Mouse (Mus musculus) heart, postnatal 36 days (tissue): Measurements from ENCODE around the gene Sppl2c. TPM values are rescaled to one million over a fixed set of nuclear protein-coding genes. Genes with fewer than 3 reads are reported as not detected.
"Not testable (repeated sequence)": the region's sequence is repeated elsewhere in the genome, so short reads cannot be mapped to it uniquely, and the experiment has no call there.

Experiments used
- DNase-seq, 2 experiments: peaks; one replicate each; pipeline ENCODE4 v3.0.0; 2021 to 2022
- intact Hi-C: fragments of 180-260 bp; cut with DNase I; formaldehyde crosslinking; loops from one replicate; pipeline ENCODE4 v1.15.1; 2025
- total RNA-seq, 2 experiments: library from RNA; stranded (reverse); gene quantifications; 2 replicates each; pipeline ENCODE4 v1.2.3; 2021

The Sppl2c gene
- total RNA-seq, 2 experiments from 2014 or later, result not detected

GRCm38 (mm10) chr11:104195382-104195781 lies 9.3 kb downstream of the Sppl2c start:
- intact Hi-C loops, result no loop called here
- DNase-seq, result no peak

- peak; percentile 74 to 84 for DNase-seq
- intact Hi-C loops, result loop anchor here (2.0 kb wide), 1 partner anchor 83 kb away; no protein-coding TSS in a partner anchor
Observed at GRCm38 (mm10) chr11:104195791-104196190, 9.7 kb downstream of the Sppl2c start.

- intact Hi-C loops, result loop anchor here (2.0 kb wide), 1 partner anchor 81 kb away; no protein-coding TSS in a partner anchor
- DNase-seq, result peak; percentile 18
Observed at GRCm38 (mm10) chr11:104197861-104198260, 11.7 kb downstream of the Sppl2c start.

GRCm38 (mm10) chr11:104203271-104203670 lies 17.1 kb downstream of the Sppl2c start:
- DNase-seq, result no peak
- intact Hi-C loops, result no loop called here

- intact Hi-C loops, result no loop called here
- no peak for DNase-seq
Observed at GRCm38 (mm10) chr11:104206573-104206972, 20.4 kb downstream of the Sppl2c start.

DNA sequence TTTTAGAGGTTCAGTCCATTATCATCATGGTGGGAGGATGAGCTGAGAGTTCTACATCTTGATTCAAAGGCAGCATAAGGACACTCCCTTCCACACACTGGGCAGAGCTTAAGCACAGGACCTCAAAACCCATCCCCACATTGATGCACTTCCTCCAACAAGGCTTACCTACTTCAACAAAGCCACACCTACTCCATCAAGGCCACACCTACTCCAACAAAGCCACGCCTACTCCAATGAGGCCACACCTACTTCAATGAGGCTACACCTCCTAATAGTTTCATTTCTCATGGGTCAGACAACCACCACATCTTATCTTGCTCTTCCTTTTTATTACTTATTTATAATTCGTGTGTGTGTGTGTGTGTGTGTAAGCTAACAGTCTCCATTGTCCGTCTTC lies 22.9 kb downstream of the Sppl2c start:
- no peak for DNase-seq
- intact Hi-C loops, result no loop called here

DNA sequence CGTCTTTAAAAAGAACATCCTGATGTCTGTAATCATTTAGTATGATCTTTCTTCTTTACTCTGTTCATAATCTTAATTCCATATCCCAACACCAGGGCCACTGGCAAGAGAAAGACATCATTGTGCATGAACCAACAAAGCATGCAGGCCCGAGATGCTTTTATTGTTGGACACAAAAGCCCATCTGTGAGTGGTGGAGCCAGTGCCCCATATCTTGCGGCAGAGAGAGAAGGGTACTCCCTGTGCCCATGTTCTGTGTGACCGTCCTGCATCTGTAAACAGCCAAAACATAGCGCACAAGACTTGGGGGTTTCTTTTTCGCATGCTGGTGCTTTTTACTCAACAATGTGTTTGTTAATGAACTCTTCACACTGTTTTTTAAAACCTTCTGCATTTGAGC lies 25.1 kb downstream of the Sppl2c start:
- no peak for DNase-seq
- intact Hi-C loops, result no loop called here

DNA sequence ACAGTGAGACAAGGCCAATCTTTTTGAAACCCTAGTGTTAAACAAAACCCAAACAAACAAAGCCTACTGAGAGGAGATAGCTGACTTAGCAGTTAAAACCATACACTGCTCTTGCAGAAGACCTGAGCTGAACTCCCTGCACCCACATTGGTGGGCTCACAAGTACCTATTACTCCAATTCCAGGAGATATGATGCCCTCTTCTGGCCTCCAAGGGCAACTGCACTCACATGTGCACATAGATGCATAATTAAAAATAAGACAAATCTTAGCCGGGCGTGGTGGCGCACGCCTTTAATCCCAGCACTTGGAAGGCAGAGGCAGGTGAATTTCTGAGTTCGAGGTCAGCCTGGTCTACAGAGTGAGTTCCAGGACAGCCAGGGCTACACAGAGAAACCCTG lies 28.0 kb downstream of the Sppl2c start:
- intact Hi-C loops, DNase-seq: not testable (repeated sequence)

GRCm38 (mm10) chr11:104218075-104218474 lies 31.9 kb downstream of the Sppl2c start:
- DNase-seq, result no peak
- intact Hi-C loops, result no loop called here

GRCm38 (mm10) chr11:104220291-104220690 lies 34.2 kb downstream of the Sppl2c start:
- DNase-seq, result no peak
- intact Hi-C loops, result no loop called here

DNA sequence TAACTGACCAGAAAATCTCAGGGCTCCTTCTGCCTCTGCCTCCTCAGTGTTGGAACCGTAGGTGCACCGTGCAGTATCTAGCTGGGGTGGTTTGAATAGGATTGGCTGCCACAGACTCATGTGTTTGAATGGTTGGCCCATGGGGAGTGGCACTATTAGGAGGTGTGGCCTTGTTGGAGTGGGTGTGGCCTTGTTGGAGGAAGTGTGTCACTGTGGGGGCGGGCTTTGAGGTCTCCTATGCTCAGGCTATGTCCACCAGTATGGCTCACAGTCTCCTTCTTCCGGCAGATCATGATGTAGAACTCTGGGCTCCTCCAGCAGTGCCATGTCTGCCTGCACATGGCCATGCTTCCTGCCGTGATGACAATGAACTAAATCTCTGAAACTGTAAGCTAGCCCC lies 35.6 kb downstream of the Sppl2c start:
- DNase-seq, result no peak
- intact Hi-C loops, result no loop called here

DNA sequence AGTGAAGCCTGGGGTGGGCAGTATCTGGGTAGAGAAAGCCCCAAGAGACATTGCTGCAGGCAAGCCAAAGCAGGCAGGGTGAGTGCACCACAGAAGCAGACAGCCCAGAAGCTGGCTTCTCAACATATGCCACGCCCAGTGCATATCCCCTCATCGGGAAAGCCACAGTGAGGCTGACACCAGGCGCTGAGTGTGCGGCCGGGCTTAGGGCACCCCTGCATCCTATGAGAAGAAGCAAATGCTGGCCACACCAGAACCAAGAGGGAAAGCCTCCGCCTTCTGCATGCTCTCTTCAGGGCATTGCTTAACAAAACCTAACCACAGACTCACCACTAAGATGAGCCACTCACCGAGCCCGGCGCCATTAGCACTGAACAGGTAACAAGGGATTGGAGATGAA lies 37.2 kb downstream of the Sppl2c start:
- DNase-seq, result no peak
- intact Hi-C loops, result no loop called here

DNA sequence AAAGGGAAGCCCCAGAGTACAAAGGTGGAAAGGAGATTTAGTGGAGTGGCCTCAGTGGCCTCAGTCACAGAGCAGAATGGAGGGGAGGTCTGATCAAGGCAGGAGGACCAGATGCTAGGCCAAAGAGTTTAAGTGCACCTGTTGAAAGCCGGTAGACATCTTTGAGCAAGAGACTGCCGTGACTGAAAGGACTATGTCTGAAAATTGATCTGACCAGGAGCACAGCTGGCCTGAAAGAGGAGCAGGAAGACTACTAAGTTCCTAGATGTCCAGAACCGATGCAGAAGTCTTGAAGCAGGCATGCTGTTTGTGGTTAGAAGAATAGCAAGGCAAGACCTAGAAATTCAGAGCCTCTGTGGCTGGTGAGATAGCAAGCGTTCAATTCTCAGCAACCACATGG lies 43.3 kb downstream of the Sppl2c start:
- DNase-seq, result no peak
- intact Hi-C loops, result no loop called here

DNA sequence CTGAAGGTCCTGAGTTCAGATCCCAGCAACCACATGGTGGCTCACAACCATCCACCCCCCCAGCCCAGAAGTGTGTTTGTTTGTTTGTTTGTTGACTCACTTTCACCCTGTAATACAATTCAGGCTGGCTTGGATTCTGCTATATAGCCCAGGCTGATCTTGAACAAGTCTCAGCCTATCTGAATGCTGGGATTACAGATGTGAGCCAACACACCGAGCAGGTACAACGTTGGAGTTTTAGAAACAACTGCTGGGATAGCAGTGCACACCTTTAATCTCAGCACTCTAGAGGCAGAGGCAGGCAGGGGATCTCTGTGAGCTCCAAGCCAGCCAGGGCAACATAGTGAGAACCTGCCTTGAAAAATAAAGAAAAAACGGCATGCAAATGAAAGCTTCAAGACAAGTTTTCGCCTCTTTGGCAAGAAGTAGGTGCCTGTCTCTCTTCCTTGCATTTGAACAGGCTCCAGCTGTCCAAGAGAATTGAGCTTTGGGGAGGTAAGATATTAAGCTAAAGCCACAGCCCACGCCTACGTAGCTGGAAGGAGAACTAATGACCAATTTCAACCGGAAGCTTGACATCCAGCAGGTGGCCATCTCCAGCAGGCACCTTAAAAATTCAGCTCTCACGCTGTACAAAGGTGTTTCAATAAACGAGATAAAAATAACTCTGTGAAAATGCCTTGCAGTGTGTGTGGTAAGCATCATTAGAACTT lies 44.1 kb downstream of the Sppl2c start:
- DNase-seq, result no peak
- intact Hi-C loops, result loop anchor here (2.0 to 5.0 kb wide), 2 partner anchors 49 to 232 kb away; no protein-coding TSS in a partner anchor

GRCm38 (mm10) chr11:104231041-104231911 lies 45.1 kb downstream of the Sppl2c start, which contains the start of gene Mapt:
Mapt (plus strand) TSS chr11:104231390.
- DNase-seq, result peak; percentile 89 to 91
- intact Hi-C loops, result loop anchor here (2.0 to 5.0 kb wide), 2 partner anchors 48 to 231 kb away; no protein-coding TSS in a partner anchor

- intact Hi-C loops, result loop anchor here (5.0 kb wide), 1 partner anchor 230 kb away; no protein-coding TSS in a partner anchor
- peak; percentile 31 to 53 for DNase-seq
Observed at GRCm38 (mm10) chr11:104232141-104233061, 46.3 kb downstream of the Sppl2c start.

DNA sequence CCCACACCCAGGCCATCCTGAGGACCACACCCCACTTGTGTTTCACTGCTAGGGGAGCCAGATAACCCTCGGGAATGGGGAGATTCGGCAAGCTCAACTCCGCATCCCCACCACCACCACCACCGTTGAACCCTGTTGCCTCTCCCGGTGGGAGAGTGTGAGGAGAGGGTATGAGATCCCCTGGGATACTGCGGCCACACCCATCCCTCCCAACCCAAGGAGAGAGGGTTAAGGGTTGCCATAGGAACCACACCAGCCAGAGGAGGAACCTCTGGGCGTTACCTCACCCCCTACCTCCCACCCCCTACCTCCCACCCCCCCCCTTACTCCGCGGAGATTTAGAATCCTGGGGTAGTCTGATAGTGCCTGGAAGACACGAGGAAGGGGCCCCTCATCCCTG lies 47.0 kb downstream of the Sppl2c start:
- no peak for DNase-seq
- intact Hi-C loops, result loop anchor here (5.0 kb wide), 1 partner anchor 229 kb away; no protein-coding TSS in a partner anchor

DNA sequence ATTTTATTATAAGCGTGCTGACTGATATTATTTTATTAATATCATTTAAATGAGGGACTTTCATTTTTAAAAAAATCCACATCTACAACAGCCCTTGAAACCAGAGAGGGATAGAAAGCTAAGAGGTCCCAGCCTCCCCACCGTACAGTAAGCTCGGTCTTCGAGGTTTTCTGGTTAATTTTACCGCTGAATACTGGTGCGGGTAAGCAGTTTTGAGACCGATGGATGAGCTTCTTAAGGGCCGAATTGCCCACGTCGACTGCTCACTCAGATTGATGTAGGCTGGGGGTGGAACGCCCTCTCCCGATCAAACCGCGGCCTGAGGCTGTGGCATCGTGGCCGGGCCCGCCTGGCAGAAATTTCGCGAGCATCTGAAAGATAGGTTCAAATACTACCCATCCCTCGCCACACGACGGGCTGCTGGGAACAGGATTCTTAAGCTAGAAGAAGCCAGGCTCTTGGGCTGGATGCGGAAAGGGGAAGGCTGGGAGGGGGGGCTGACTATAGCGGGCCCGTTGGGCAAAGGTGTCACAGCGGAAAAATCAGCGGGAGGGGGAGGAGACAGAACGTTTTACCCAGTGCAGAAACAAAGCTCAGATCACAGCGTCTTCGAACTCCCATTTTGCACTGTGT lies 47.6 kb downstream of the Sppl2c start:
- no peak for DNase-seq
- intact Hi-C loops, result loop anchor here (5.0 kb wide), 1 partner anchor 229 kb away; no protein-coding TSS in a partner anchor

DNA sequence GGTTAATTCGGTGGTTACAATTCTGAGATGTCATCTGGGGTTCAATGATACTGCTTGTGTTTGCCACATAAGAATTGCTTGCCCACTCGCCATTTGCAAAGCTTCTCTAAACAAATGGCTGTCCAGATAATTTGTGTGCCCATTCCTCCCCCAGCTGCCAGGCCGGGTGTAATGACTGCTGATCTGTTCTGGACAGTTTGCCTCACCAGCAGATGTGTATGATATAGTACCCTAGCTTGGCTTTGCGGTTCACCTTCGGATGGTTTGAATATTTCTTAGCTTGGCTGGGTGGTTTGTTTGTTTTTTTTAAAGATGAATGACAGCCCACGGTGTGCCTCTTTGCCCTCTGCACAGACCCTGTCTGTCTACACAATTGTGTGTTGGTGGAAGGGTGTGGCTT lies 48.6 kb downstream of the Sppl2c start:
- no peak for DNase-seq
- intact Hi-C loops, result loop anchor here (5.0 kb wide), 1 partner anchor 228 kb away; no protein-coding TSS in a partner anchor

DNA sequence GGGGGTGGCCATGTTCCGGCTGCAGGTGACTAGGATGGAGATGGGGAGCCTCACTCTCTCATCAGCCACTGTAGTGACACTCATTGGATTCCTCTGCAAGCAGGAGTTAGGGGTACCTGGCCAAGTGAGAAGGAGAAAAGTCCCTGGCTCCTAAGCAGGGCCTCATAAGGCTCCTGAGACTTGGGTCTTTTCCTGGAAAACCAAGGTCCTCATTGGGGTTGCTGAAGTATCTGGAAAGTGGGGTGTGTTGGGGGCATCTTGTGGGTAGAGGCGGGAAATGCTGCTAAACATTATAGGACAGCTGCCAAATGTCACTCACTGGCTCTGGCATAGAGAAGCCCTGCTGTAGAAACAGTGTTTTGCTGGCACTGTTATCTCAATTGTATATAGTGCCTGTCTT lies 49.8 kb downstream of the Sppl2c start:
- DNase-seq, result no peak
- intact Hi-C loops, result no loop called here
